Mouse (Mus musculus): ENCODE results near the gene Prickle2.

Gene Prickle2

GRCm38 (mm10) chr6:92706145-92706466 lies at the start of gene Prickle2:
Prickle2 (minus strand) TSS chr6:92706155.
- peak; percentile 77 for DNase-seq

GRCm38 (mm10) chr6:92752737-92753136 lies 46.8 kb upstream of the Prickle2 start:
- peak; percentile 16 for DNase-seq

GRCm38 (mm10) chr6:92749420-92749819 lies 43.5 kb upstream of the Prickle2 start:
- DNase-seq, result no peak

GRCm38 (mm10) chr6:92743605-92744004 lies 37.6 kb upstream of the Prickle2 start:
- DNase-seq, result peak; percentile 63

GRCm38 (mm10) chr6:92737116-92737515 lies 31.2 kb upstream of the Prickle2 start:
- no peak for DNase-seq

GRCm38 (mm10) chr6:92733651-92734050 lies 27.7 kb upstream of the Prickle2 start:
- no peak for DNase-seq

GRCm38 (mm10) chr6:92728514-92728913 lies 22.6 kb upstream of the Prickle2 start:
- DNase-seq, result no peak

- peak; percentile 85 for DNase-seq
These were observed 22.1 kb upstream of the Prickle2 start for GRCm38 (mm10) chr6:92728084-92728483.

- DNase-seq, result peak; percentile 75
These were observed 21.5 kb upstream of the Prickle2 start for GRCm38 (mm10) chr6:92727351-92727986.

GRCm38 (mm10) chr6:92726121-92726520 lies 20.2 kb upstream of the Prickle2 start:
- DNase-seq, result no peak

- DNase-seq, result no peak
These were observed 18.4 kb upstream of the Prickle2 start for GRCm38 (mm10) chr6:92724394-92724793.

GRCm38 (mm10) chr6:92715806-92716205 lies 9.9 kb upstream of the Prickle2 start:
- DNase-seq, result no peak

- DNase-seq, result no peak
These were observed 8.8 kb upstream of the Prickle2 start for GRCm38 (mm10) chr6:92714748-92715147.

- DNase-seq, result no peak
These were observed 2.2 kb upstream of the Prickle2 start for GRCm38 (mm10) chr6:92708137-92708536.

- DNase-seq, result peak; percentile 34
These were observed 406 bp downstream of the Prickle2 start for GRCm38 (mm10) chr6:92705353-92706144.

GRCm38 (mm10) chr6:92704810-92705209 lies 1.1 kb downstream of the Prickle2 start:
- DNase-seq, result no peak

- no peak for DNase-seq
These were observed 6.3 kb downstream of the Prickle2 start for GRCm38 (mm10) chr6:92699491-92700209.

GRCm38 (mm10) chr6:92697807-92698206 lies 8.1 kb downstream of the Prickle2 start:
- no peak for DNase-seq

GRCm38 (mm10) chr6:92687317-92687716 lies 18.6 kb downstream of the Prickle2 start:
- DNase-seq, result no peak

- DNase-seq, result no peak
These were observed 31.5 kb downstream of the Prickle2 start for GRCm38 (mm10) chr6:92674394-92674925.

- DNase-seq, result no peak
These were observed 35.3 kb downstream of the Prickle2 start for GRCm38 (mm10) chr6:92670518-92671147.

- no peak for DNase-seq
These were observed 36.3 kb downstream of the Prickle2 start for GRCm38 (mm10) chr6:92669623-92670022.

GRCm38 (mm10) chr6:92667544-92667943 lies 38.4 kb downstream of the Prickle2 start:
- DNase-seq, result no peak

Data from retina, postnatal 1 day (tissue).